ENCODE assay signal across 19 mouse cellular contexts in the genomic region with DNA sequence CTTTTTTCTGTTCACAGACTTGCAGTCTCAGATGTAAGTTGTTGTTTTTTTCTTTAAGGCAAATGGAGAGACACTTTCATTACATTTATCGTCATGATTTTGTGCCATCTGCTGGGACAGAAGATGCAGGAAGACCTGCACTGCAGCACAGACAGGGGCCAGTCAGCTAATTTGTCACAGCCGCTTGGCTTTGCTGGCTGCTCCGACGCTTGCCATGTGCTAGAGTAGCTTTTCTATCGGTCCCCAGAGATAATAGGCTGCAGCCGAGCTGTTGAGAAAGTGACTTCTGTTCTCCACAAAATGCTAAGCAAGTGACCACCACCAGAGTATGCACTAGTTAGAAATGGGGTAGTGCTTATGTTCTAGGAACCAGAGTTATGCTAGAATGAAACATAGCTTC.
DNase-seq lines count a peak whose midpoint lies in the region; ATAC-seq lines count a peak whose summit lies in the region.
"Had no signal": no experiment of that assay in that cellular context is flagged by ENCODE, and none has a peak within 500 bp of the region (broad histone marks: within the 10 kb centered on the region; RNA-seq: fewer than 3 reads in every experiment).

No protein-coding gene starts in this region.

- H3K27ac ChIP-seq in neural tube, embryonic 12.5 days, result no peak overlapping the region
- no peak overlapping the region for H3K27ac ChIP-seq in limb, embryonic 10.5 days
- H3K27ac ChIP-seq: heart, adult 2 months; hindbrain, embryonic 15.5 days; kidney, postnatal 0 days; liver, embryonic 13.5 days; stomach, postnatal 0 days had no signal

- H3K4me3 ChIP-seq in neural tube, embryonic 12.5 days, result no peak overlapping the region
- no peak overlapping the region for H3K4me3 ChIP-seq in limb, embryonic 10.5 days
- H3K4me3 ChIP-seq: heart, adult 2 months; hindbrain, embryonic 15.5 days; liver, embryonic 13.5 days; megakaryocyte, embryonic 14.5 days had no signal

- H3K36me3 ChIP-seq in neural tube, embryonic 12.5 days, result no peaks in the 10 kb centered on the region
- no peaks in the 10 kb centered on the region for H3K36me3 ChIP-seq in limb, embryonic 10.5 days
- H3K36me3 ChIP-seq: hindbrain, embryonic 15.5 days; liver, embryonic 13.5 days had no signal

- no peaks in the 10 kb centered on the region for H3K27me3 ChIP-seq in neural tube, embryonic 12.5 days (replicated peaks)
- H3K27me3 ChIP-seq in limb, embryonic 10.5 days (ENCODE audit: low read depth, poor library complexity, severe bottlenecking), result no peaks in the 10 kb centered on the region
- H3K27me3 ChIP-seq: hindbrain, embryonic 15.5 days; liver, embryonic 13.5 days had no signal

- ATAC-seq in neural tube, embryonic 12.5 days (ENCODE audit: low FRiP score, low read depth), result 0 out of 2 replicates have a peak, but pooled peaks have one; percentile 33
- no peak for ATAC-seq in megakaryocyte-erythroid progenitor cell, adult 5-6 weeks (replicated peaks; ENCODE audit: low FRiP score, low TSS enrichment, poor library complexity, severe bottlenecking)

- no peak overlapping the region for H3K4me2 ChIP-seq in neural tube, embryonic 12.5 days (replicated peaks)
- H3K4me2 ChIP-seq: hindbrain, embryonic 15.5 days; liver, embryonic 13.5 days had no signal

- intact Hi-C loops in left cerebral cortex, postnatal 4 days (cut with DNase I), result no loop called here

- H3K9me3 ChIP-seq in neural tube, embryonic 12.5 days, result no peaks in the 10 kb centered on the region
- no peaks in the 10 kb centered on the region for H3K9me3 ChIP-seq in limb, embryonic 10.5 days (replicated peaks)
- H3K9me3 ChIP-seq: hindbrain, embryonic 15.5 days; liver, embryonic 13.5 days; megakaryocyte, embryonic 14.5 days had no signal

- 0 out of 2 replicates have a peak, but pooled peaks cover 4% of the 10 kb centered on the region for H3K4me1 ChIP-seq in neural tube, embryonic 12.5 days
- no peaks in the 10 kb centered on the region for H3K4me1 ChIP-seq in limb, embryonic 10.5 days
- H3K4me1 ChIP-seq: liver, embryonic 13.5 days; megakaryocyte, embryonic 14.5 days had no signal

- H3K9ac ChIP-seq in neural tube, embryonic 12.5 days, result no peak overlapping the region
- H3K9ac ChIP-seq: hindbrain, embryonic 15.5 days; liver, embryonic 13.5 days had no signal

- WGBS in neural tube, embryonic 12.5 days, result 20% methylated on average over 6 of the region's 6 CpGs
- WGBS in limb, embryonic 10.5 days, result 26% methylated on average over 6 of the region's 6 CpGs

- DNase-seq in cerebellum, postnatal 14 days, result peak; percentile 72
- no peak for DNase-seq in cerebellum, adult 18-20 months
- peak; percentile 79 for DNase-seq in left cerebral cortex, postnatal 4 days
- DNase-seq in left cerebral cortex, adult 18-20 months (ENCODE audit: low spot score in 2 of 2), result no peak
- DNase-seq in embryo, embryonic 11 days, result peak; percentile 60
- no peak for DNase-seq in limb, embryonic 10.5 days (ENCODE audit: low spot score)
- DNase-seq: adrenal gland, postnatal 10 days; heart, adult 2 months; kidney, adult 11 months; layer of hippocampus, postnatal 36 days; liver, embryonic 13.5 days; lung, postnatal 14 days; right cerebral cortex, postnatal 25 days had no signal

Comparison
In these comparisons a context has a peak if more than half of its experiments do, and no peak if none do; other contexts are left out.
1. DNase-seq: peak in cerebellum, postnatal 14 days (2 of 2), left cerebral cortex, postnatal 4 days (single experiment) and embryo, embryonic 11 days (single experiment); none in cerebellum, adult 18-20 months (0 of 2), left cerebral cortex, adult 18-20 months (0 of 2) and limb, embryonic 10.5 days (single experiment).